Mouse (Mus musculus): Measurements from ENCODE around the gene Cela1.
A peak's percentile ranks its signal among the peaks of the same experiment; 100 is the strongest.

The Cela1 gene

GRCm38 (mm10) chr15:100669337-100669736 is 18.4 kb downstream of the Cela1 start, which contains the start of gene Bin2:
Gene Bin2 (minus strand): TSS chr15:100669553.
- DNase-seq (ENCODE audit: low spot score): no peak

DNA sequence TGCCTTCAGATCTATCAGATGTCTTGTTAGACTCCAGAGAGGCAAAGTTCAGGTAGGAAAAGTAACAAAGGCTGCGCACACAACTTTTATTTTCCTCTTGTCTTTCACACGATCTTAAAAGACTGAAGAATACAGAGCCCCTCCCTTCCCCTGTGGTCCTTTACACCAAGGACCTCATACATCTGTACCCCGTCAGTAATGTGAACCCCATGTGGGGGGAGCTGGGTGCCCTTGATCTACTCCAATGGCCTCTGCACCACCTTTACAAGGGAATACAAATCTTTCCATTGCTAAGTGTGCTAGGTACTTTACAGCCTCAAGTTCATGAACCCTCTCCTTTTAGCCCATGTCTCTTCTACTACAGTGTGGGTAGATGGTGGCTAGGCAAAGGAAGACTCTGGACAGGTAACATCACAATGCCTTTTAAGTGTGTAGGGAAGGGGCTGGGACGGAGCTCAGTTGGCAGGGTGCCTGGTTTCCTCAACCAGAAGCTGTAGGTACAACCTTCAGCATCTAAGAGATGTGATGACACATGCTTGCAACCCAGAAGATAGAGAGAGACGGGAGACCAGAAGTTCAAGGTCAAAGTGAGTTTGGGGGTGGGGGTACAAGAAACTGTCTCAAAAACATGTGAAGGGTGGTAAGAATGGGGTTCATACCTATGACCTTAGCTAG is 19.7 kb downstream of the Cela1 start:
- DNase-seq (ENCODE audit: low spot score): no peak

DNA sequence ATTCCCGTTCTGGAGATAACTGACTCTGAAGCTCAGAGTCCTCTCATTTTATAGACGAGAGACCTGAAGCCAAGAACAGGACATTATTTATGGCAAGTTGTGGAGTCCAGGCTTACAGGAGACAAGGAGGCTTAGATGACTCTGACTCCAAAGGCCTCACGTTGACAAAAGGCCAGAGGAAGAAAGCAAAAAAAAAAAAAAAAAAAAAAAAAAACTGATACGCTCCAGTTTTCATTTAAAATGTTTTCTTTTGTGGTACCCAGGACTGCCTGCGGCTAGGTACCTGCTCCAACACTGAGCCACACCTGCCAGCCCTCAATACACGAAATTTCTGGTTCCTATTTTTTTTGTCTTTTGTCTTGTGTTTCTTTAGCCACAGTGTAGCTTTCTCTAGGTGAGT is 20.3 kb downstream of the Cela1 start:
- DNase-seq (ENCODE audit: low spot score): no peak

GRCm38 (mm10) chr15:100666851-100667250 is 20.9 kb downstream of the Cela1 start:
- no peak for DNase-seq (ENCODE audit: low spot score)

DNA sequence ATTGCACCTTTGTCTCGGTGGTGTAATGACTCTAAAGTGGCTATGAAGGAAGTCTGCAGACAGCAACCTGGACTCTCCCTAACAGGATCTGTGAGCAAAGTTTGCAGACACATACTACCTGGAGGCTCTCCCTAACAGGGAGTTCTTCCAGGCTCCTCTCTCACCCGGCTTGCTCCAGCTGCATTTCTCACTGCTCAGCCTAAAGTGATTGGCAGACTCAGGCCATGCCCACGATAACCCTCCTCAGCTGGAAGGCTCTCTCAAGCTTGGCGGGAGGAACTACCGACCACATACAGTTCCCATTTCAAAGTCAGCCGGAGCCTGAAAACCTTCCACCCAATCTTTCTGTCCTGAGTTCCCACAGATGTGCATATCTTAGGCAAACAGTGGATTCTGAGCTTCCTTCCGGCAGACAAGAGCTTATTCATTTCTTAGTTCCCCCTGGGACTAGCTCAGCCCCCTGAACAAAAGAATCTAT is 21.5 kb downstream of the Cela1 start:
- no peak for DNase-seq (ENCODE audit: low spot score)

DNA sequence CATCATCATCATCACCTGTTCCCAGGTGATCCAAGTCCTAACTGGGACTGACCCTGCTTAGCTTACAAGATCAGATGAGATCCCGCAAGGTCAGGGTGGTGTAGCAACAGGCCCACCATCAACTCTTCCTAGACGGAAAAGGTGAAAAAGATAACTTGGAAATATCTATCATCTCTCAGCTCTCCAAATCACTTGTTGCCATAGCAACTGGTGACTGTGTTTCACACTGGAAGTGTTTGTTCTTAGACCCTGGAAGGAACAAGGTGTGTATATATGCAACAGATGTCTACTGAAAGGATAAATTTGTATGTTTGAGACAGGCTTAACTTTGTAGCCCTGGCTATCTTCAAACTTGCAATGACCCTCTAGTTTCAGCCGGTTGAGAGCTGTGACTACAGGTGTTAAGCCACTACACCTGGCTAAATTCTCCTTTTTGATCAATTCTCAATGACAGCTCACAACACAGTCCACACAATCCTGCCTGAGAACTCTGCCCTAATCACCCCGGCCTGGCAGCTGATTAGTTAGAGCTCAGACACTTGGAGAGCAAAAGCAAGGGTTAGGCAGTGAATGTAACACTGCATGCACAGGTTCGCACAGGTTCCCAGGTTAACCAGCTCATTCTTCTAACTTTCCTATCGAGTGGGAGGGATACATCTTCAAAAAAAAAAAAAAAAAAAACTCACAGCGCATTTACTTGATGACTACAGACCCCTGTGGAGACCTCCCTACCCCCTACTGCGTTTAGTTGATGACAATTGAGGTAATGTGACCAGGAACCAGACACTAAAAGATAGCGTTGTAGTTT is 22.1 kb downstream of the Cela1 start:
- no peak for DNase-seq (ENCODE audit: low spot score)

GRCm38 (mm10) chr15:100664813-100665274 is 22.9 kb downstream of the Cela1 start:
- no peak for DNase-seq (ENCODE audit: low spot score)

- DNase-seq (ENCODE audit: low spot score): no peak
Observed at GRCm38 (mm10) chr15:100660805-100661204, 26.9 kb downstream of the Cela1 start.

DNA sequence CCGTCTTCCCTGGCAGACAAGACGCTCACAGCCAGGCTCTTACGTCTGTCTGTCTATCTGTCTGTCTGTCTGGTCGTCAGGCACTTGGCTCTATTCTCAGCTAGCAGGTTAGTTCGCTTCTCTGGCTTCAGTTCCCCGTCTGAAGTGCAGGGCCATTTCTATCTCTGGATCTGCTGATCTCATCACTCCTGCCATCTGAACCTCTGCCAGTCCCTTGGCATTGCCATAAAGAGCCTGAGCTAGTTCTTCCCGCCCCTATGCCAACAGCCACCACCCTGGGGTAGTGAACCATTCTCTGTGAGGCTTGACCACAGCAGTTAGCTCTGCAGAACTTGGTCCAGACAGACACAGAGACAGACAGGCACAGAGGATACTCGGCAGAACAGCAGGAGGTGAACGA is 27.4 kb downstream of the Cela1 start:
- DNase-seq (ENCODE audit: low spot score): no peak

GRCm38 (mm10) chr15:100655201-100655600 is 32.5 kb downstream of the Cela1 start:
- DNase-seq (ENCODE audit: low spot score): no peak

- no peak for DNase-seq (ENCODE audit: low spot score)
Observed at GRCm38 (mm10) chr15:100654271-100654670, 33.5 kb downstream of the Cela1 start.

DNA sequence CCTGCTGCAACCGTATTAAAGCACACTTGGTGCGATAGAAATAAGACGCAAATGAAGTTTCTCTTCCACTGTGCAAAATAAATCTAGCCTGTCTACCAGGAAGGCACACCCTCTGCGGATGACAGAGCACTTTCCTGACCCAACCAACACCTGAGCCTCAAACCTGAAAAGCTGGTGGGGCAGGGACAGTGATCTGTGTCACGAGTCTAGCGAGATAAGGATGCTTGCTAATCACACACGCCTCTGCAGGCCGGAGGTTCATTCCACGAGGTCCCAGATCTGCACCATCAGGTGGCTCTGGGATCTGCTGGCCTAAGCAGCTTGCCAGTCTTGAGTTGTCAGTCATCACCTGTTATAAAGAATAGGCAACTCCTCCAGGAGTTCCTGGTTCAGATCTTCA is 36.1 kb downstream of the Cela1 start:
- DNase-seq (ENCODE audit: low spot score): peak; percentile 67

GRCm38 (mm10) chr15:100650111-100650510 is 37.6 kb downstream of the Cela1 start:
- DNase-seq (ENCODE audit: low spot score): no peak

GRCm38 (mm10) chr15:100646161-100646560 is 41.6 kb downstream of the Cela1 start:
- no peak for DNase-seq (ENCODE audit: low spot score)

GRCm38 (mm10) chr15:100642451-100642850 is 45.3 kb downstream of the Cela1 start:
- no peak for DNase-seq (ENCODE audit: low spot score)

GRCm38 (mm10) chr15:100641226-100641810 is 46.4 kb downstream of the Cela1 start:
- no peak for DNase-seq (ENCODE audit: low spot score)

DNA sequence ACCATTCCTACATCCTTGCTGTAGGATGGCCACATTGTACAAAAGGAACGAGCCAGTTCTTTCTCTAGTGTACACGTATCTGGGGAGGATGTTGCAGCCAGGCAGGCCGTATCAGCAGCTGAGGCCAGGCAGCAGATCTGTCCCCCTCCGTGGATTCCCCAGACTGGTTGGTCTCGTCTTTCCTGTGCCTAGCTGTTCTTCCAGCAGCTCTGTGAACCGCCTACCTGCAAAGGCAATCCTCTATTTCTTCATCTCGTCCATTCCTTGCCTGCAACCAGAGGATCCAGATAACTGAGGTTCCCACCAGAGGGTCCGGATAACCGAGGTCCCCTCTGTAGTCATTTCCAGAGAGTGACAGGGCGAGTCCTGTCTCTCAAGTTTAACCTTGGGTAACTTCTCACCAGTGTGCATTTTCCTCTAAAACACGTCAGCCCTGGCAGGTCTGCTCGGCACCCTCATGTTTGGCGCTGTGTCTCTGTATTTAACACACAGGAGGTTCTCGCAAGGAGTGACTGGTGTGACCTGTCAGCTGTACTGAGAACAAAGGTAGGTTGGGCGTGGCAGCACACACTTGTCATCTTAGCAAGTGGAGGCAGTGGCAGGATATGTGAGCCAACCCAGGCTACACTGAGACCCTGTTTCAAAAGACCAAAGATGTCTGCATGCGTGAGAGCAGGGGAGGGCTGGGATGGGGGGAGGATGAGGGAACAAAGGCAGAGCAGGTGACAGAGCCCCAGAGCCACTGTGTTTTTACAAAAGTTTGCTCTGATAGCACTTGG is 47.6 kb downstream of the Cela1 start:
- DNase-seq (ENCODE audit: low spot score): peak; percentile 34

GRCm38 (mm10) chr15:100637661-100638060 is 50.1 kb downstream of the Cela1 start:
- peak; percentile 26 for DNase-seq (ENCODE audit: low spot score)

DNA sequence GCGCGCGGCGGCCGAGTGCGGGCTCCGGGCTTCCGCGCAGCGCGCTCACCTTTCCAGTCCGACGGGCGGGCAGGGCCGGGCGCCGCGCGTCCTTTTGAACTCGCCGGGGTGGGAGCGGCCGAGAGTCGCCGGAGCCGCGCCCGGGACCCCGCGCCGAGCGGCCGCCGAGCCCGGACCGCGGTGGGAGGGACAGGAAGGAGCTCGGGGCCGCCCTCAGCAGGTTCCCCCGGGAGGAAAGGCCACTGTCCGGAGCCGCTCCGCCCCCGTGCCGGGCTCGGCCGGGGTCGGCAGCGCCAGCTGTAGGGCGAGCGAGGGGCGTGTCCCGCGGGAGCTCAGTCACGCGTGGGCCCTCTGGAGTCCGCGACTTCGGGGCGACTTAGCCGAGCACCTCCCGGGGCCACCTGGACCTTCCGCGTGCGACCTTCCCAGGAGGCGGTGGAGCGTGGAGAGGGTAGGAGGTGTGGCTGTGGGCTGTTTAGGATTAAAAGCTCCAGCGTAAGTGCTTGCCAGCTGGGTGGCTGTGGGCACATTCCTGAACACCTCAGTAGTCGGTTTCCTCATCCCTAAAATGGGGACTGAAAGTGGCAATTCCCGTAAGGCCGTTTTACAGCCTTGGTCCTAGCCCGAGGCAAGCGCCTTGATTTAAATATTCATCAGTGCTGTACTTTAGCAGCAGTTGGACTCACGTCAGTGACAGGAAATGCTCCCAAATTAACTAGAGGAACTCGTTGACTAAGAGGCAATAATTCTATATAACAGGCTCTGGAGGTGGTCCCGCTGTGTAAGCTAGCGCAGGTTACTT is 50.8 kb downstream of the Cela1 start, which contains the start of gene Smagp:
Smagp (minus strand) TSS at position 241 of the 802 bp plus-strand sequence.
- peak; percentile 45 for DNase-seq (ENCODE audit: low spot score)

DNA sequence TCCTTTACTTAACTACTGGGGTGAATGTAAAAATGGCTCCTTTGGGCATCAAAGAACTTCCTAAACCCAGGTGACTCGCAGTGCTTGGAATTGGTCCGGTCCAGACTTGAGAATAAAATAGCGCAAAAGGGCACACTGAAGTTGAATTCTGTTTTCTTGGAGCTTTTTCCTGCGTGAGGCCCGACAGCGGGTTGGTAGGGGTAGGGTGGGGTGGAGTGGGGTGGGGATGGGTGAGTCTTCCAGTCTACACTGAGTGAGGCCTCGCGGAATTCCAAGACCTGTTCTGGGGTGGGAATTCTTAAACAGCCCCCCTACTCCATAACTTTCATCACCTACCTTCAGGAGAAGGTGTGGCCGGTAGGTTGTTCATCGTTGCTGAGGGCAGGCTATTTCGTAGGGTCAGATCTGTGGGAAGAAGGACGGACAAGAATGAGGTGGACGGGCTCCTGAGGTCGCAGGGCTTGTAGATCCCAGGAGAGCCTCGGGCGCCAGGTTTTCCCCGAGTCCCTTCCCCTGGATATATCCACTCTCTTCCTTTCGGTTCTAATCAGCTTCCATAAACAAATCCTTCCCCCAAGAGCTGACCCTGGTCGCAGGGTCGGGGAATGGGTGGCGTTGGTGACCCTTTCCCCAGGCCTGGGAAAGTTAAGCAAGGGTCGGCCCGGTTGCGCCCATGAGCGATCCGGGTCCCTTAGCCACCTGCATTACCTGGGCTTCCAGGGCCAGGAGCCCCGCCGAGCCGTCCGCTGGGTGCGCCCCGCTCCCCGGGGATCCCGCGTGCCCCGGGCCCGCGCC is 51.7 kb downstream of the Cela1 start:
- peak; percentile 17 for DNase-seq (ENCODE audit: low spot score)

Measured in urinary bladder, postnatal 25 days (tissue).